Mouse (Mus musculus): ENCODE data around the gene Tmem86a.

Gene Tmem86a

DNA sequence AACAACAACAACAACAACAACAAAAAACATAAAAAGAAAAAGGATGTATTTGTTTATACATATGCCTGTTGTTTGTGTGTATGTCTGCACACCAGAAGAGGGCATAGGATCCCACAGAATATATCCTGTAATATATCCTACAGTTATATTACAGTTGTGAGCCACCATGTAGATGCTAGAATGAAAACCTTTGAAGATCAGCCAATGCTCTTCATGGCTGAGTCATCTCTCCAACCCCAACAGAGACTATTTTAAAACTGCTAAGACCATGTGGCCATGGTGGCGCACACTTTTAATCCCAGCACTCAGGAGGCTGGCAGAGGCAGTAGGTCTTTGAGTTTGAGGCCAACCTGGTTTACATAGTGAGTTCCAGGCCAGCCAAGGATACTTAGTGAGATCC, 22.9 kb upstream of the Tmem86a start:
- 54% methylated on average over 1 of the region's 1 CpGs for WGBS

DNA sequence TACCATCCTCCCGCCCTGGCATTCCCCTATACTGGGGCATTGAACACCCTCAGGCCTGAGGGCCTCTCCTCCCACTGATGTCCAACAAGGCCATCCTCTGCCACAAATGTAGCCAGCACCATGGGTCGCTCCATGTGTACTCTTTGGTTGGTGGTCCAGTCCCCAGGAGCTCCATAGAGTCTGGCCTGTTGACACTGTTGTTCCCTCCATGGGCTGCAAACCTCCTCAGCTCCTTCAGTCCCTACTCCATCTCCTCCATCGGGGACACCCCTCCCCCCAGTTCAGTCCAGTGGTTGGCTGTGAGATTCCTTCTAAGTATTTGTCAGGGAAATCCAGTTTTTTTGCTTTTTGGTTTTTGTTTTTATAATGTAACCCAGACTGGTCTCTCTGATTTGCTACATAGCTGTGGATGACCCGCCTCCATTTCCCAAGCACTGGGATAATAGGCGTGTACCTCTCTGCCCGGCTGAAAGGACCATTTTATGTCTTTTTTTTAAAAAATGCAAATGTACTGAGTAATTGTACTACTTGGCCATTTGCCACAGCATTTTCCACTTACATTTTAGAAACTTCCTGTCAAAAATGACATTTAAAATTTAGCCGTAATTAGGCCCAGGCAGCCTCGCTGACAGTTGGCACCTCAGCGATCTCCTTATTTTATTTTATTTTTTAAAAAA, 19.7 kb upstream of the Tmem86a start:
- WGBS: 74% methylated on average over 9 of the region's 9 CpGs

DNA sequence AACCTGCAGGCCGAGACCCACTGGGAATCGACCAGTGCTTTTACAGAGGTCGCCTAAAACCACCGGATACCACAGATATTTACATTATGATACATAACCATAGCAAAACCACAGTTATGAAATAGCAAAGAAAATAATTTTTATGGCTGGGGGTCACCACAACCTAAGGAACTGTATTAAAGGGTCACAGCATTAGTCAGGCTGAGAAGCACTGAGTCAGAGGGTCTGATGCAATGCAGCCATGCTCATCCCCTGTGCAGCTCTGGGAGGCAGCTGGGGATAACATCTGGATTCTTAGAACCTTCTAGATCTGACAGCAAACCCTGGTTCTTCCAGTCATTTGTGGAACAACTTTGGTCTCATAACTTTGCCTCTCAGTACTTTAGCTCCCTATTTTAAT, 19.0 kb upstream of the Tmem86a start:
- WGBS: 88% methylated on average over 4 of the region's 4 CpGs

DNA sequence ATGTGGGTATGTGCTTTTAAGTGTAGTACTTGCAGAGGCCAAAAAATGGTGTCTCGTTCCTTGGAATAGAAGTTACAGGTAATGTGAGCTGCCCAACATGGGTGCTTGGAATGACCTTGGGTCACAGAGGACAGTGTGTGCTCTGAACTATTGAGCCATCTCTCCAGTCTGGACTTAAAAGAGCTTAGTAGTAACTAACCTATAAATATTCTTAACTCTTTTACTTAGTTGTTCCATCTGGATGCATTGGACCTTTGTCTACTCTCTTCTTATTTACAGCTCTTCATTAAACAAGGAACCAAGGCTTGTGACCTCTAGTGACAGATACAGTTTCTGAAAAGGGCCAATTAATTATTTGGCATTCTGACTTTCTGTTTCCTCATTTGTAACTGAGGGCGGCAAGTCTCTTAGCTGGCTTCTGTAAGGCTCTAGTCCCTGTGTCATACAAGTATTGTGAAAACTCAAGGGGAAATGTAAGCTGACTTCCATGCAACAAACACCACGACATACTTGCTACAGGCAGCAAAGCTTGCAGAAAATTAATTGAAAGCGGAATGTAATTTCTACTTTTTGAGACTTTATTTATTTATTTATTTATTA, 15.5 kb upstream of the Tmem86a start:
- 92% methylated on average over 4 of the region's 4 CpGs for WGBS

DNA sequence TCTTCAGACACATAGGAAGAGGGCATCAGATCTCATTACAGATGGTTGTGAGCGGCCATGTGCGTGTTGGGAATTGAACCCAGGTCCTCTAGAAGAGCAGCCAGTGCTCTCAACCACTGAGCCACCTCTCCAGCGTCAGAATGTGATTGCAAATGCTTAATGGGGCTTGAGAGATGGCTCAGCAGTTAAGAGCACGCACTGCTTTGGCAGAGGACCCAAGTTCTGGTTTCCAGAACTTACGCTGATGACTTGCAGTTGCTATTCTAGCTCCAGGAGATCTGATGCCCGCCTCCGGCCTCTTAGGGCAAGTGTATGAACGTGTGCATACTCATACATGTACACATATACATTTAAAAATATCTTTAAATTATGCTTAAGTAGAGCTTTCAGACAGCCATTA, 15.0 kb upstream of the Tmem86a start:
- WGBS: 77% methylated on average over 8 of the region's 8 CpGs

DNA sequence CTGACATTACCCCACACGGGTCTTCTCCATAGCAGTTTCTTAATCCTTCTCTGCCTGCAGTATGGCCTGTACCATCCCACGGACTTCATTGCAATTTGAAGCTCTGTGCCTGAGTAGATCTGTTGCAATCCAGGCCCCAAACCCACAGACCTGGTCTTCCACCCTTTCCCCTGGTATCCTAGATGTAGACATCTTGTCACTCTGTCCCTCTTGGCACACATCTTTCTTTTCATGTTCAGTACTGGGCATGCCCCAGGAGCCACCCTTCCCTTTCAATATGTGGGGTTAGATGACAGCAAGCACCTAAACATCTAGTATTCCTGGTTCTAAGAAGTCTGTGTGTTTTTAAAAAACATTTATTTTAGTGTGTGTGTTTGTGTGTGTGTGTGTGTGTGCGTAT, 8.7 kb upstream of the Tmem86a start:
- WGBS: 95% methylated on average over 3 of the region's 3 CpGs

DNA sequence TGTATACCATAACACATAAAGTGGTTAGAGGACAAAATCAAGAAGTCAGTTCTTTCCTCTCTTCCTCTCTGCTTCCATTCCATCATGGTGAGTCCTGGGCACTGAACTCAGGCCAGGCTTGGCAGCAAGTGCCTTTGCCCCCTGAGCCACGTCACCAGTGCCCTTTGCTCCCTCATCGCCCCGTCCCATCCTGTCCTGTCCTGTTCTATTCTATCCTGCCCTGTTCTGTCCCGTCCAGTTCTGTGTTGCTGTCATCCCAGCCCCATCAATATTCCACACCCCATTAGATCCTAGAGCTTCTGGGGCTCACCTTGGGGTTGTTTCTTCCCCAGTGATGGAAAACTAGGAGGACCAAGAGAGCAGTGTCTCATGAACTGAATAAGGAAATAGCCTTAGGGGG, 8.3 kb upstream of the Tmem86a start:
- 95% methylated on average over 4 of the region's 4 CpGs for WGBS

DNA sequence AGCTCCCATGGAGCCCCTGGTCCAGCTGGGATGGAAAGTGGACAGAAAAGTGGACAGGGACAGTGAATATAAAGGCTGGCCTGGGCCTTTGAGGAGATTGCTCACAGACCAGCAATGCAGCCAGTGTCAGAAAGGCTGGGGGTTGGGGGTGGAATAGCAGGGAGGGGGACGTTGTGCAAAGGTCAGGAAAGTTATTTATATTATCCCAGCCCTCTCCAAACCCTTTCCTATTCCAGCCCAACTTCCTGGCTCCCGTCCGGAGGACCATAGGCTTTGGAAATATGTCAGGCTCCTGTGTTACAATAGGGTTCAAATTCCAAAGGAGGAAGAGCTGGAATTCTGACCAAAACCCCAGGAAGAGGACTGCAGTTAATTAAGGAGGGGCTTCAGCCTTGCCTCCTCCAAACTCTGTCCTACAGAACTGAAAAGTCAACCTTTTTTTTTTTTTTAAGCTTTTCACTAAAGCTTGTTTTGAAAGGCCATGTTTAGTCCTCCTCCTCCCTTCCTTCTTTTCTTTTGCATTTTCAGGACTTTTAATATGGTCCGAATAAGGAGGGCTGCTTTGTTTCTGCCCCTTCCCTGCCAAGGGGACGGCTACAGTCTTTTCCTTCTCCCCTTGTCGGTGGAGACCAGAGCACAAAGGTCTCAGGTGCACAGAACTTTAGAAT, 7.4 kb upstream of the Tmem86a start:
- 58% methylated on average over 6 of the region's 6 CpGs for WGBS

DNA sequence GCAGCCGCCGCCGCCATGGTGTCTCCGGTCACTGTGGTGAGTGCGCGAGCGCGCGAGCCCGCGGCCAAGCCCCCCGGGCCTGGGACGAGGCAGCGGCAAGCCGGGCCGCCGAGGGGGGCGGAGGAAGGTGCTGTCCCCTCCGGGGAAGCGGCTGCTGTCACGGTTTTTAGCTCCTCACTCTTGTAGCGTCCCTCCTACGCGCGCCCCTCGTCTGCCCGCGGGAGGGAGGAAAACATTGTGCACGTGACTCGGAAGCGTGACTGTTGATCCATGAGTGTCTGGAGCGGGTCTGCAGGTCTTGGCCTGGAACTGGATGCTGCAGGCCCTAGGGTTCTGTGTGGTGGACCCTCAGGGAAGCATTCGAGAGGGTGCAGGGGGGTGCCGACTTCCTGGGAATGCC, 365 bp downstream of the Tmem86a start:
- WGBS: under 1% methylated on average over 33 of the region's 34 CpGs

DNA sequence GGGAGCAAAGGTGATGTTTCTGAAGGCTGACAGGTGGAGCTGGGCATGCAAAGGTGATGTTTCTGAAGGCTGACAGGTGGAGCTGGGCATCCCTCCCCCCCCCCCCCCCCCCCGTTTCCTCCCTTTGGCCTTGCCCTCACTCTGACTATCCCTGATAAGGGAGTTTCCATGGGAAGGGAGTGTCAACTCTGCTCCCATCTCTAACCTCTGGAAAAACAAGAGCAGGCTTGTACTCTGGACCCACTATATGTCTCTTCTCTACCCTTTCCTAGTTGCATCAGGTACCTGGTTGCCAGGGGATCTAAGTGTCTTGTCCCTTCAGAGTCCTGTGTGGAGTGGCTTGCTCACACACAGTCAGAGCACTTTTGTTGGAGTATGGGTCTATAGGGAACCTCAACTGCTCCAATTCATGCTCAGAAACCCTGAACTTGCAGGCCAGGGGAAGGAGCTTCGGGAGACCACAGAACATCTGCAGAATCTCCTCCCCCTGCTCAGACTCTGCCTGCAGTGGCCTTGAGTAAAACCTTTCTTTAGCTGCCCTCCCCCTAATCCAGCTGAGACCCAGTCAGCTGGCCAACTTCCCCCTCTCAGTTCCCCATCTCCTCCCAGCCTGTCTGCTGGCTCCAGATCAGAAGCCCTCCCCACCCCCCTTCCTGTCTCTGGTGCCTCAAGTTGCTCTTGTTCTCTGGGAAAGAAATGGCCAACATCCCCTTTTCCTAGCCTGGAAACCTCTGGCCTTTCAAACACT, 1.2 kb downstream of the Tmem86a start:
- WGBS: 4% methylated on average over 2 of the region's 2 CpGs

DNA sequence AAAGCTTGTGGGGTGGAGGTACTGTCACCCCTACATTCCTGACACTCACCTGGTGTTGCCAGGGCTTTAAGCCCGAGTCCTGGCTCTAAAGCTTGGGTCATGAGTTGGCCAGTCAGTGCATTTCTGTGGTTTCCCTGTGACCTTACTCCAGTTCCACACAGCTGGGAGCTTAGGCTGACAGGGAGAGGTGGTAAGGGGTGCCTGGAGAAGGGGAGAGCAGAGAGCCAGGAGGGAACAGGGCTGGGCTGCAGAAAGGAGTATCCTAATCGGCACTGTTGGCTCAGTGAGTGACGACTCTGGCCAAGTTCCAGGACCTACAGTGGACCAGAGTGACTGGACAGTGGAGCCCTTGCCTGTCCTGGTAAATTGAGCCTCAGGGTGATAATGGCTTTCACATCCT, 1.9 kb downstream of the Tmem86a start:
- WGBS: 23% methylated on average over 3 of the region's 3 CpGs

DNA sequence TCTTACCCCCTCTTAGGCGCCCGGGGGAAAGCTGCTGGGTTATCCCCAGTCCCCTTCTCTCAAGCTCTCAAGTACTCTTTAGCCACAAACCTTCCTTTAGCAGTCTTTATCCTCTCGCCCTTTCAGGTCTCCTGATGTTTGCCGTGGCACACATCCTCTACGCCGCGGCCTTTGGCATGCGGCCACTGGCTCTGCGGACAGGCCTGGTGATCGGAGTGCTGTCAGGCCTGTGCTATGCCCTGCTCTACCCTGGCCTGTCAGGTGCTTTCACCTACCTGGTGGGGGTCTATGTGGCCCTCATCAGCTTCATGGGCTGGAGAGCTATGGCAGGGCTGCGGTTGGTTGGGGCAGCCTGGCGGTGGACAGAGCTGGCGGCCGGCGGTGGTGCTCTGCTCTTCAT, 2.9 kb downstream of the Tmem86a start:
- 84% methylated on average over 15 of the region's 15 CpGs for WGBS

DNA sequence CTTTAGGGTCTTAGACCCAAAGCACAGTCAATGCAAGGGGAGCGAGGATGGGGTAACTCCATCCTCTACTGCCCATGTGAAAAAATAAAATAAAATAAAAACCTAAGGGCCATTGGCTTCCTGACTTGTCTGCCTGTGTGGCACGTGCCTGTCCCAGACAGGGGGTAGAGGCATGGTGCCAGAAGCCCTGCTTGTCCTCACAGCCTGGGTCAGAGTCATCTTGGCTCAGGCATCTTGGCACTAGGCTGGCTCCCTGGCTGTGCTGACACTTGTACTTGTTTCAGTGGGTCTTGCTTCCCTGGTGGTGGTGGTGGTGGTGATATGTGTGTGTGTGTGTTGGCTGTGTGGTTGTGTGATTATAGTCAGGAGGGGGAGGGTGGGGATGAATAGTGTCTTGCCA, 4.3 kb downstream of the Tmem86a start:
- 68% methylated on average over 2 of the region's 2 CpGs for WGBS

DNA sequence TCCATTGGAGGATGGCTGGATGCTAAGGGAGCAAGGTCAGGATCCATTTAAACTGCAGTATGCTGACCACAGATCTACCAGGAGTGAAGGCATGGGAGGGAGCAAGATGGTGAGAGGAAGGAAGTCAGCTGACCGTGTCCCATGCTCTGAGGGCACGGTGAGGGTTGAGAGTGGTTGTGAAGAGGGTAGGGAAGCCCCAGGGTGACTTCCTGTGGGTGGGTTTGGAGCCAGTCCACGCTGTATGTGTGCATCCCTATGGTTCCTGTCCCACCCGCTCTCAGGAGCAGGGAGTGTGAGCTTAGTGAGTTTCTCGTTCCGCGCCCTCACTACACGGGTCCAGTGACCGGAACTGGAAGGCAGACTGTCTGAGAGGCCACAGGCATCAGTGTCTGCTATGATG, 5.3 kb downstream of the Tmem86a start:
- WGBS: 76% methylated on average over 9 of the region's 9 CpGs

DNA sequence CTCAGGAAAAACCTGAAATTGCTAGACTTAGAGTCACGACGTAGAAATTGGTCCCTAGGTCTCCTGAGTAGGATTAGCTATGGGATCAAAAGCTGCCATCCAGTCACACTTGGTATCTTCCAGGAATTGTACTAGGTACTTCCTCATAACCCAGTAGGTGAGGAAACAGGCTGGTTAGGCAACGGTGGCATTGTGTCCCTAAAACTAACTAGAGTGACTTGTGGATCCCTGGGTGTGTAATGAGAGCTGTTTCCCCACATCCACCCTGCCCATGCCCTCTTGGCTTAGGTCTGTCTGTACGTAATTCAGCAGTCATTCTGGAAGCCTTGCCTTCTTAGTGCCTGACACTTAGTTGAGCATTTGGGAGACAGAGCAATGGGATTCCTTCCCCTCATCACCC, 5.9 kb downstream of the Tmem86a start:
- 87% methylated on average over 4 of the region's 4 CpGs for WGBS

DNA sequence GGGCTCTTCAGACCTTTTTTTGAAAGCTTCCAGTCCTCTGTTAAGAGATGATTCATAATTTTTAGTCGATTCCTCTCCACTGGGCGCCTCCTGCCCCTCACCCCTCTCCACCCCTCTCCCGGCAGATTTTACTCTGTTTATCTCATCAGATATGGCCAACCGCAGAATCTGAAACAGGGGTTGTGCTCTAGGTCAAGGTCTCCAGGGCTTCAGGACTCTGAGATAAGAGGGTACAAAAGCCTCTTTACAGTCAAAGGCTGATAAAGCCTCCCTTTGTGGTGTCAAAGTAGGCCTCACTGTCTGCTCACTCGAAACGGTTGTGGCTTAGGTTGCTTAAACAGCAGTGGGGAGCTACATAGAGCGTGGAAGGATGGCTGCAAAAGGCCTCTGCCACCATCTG, 8.9 kb downstream of the Tmem86a start:
- 84% methylated on average over 7 of the region's 7 CpGs for WGBS

DNA sequence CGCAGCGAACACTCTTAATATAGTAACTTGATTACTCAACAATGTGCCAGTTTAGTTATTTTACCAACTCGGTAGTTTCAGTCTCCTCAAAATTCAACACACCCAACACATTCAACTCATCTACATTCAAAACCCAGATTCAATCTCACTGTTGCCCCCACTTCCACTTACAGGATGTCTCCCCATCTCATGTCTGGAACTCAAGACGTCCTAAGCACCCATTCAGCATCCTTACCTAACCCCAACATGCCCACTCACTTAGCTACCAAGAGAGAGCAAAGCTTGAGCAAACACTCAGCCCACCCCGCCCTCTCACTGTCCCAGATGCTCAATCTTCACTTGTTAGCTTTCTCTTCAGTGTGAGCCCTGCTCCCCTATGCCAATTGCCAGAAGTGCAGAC, 11.2 kb downstream of the Tmem86a start:
- 56% methylated on average over 5 of the region's 5 CpGs for WGBS

DNA sequence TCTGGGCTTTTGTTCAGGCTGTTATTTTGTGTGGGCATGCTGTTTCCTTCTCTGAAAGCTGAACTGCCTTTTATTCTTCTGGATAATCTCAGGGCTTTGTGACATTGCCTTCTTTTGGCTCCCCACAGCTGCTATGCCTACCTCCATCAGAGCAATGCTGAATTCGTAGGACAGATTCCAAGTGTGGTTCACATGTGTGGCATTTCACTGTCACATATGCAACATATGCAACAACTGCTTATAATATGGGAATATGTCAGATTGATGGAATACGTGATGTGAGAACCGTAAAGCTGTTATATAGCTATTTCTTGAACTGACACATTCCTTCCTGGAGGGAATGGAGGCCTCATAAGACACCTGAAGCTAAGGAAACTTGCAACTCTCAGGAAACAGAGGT, 16.5 kb downstream of the Tmem86a start:
- WGBS: 86% methylated on average over 3 of the region's 3 CpGs

DNA sequence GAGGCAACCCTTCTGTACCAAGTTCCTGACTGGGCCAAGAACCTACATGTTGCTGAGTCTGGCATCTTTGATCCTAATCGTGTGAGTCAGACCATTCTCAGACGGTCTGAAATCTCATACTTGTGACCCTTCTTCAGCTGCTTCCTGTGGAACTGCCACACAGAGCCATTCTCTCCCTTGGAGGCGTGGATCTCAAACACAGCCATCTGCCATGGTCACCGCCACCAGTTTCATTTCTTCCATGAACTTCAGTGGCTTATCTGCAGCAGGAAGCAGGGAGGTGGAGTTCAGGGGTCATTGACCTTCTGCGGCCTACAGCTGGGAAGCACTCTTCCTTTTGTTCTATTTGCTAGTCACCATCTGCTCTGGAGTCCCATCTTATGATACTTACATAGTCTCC, 17.5 kb downstream of the Tmem86a start:
- WGBS: 82% methylated on average over 5 of the region's 5 CpGs

DNA sequence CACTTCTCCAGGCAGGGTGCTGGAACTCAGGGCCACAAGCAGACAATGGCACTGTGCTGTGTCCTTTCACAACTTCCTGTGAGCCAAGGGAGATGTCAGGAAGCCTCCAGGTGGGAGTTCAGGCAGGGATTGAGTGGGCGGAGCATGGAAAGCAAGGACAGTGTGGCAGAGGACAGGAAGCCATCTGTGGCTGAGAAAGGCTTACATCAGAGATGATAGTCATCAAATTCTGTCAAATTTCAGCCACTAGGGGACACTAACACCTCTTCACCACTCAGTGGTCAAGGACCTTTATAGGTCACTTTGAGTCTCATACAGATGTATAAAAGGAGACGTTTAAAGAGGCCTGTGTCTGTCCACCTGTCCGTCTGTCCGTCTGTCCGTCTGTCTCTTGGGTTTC, 22.1 kb downstream of the Tmem86a start:
- WGBS: 82% methylated on average over 5 of the region's 5 CpGs

DNA sequence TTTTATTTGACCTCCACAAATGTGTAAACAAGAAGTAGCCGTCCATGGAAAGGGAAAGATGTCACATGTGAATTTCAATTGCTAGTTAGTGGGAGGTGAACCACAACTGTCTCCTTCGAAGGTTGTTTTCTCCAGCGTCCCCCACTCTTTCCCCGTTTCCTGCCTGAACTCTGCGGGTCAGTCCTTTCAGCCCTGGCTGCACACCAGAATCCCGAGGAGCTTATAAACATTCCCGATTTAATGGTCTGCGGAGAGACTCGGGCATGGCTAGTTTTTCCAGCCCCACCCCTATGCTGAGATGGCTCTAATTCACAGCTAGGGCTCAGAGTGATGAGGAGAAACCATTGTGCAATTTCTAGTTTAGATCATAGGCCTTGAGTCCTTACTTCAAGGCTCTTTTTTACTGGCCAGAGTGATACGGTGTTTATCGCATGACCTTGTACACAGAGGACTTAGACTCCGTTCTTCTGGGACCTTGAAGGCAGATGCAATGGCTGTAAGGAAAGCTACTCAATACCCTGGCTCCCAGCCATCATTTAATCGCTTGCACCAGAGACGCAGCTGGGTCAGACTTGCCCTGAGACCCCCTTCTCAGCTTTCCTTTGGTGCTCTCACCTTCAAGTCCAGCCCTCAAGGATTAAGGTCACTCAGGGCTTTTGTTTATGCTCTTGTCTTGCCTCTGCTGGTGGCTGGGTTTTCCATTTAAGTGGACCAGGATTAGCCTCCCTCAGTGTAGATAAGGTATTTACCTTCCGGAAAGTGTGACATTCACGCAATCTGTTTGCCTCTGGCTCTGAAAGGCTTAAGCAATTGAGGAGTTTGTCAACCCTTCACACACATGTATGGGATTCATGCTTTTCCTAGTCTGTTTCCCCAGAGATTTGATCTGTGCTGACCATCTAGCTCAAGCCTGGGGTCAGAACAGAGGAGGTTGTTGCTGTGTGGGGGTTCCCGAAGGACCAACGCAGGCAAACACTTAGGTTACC, 23.4 kb downstream of the Tmem86a start:
- WGBS: 62% methylated on average over 18 of the region's 18 CpGs

DNA sequence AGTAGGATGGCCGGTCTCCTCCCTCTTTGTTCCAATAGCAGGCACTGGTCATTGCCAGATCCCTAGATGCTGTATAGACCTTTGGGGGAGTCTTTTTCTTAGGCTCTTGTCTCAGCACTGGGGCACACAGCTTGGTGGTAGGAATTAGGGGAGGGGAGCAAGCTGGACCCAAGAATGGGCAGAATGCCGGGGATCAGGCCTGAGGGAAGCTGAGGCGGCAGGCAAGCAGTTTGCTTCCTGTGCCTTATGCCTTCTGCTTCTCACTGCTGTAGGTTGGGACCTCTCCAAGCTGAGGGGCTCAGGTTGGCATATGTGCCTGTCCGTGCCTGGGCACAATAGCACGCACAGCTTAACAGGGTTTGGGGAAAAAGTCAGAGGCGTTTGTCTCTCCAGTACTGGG, 25.8 kb downstream of the Tmem86a start:
- WGBS: 86% methylated on average over 6 of the region's 6 CpGs

All from cerebral cortex, adult 2 months (tissue).